Mouse (Mus musculus): ENCODE results near the gene Ift52. TPM values are rescaled to one million over a fixed set of nuclear protein-coding genes. Genes with fewer than 3 reads are reported as not detected.
A peak's percentile ranks its signal among the peaks of the same experiment; 100 is the strongest.

Gene Ift52
- 10 to 100 TPM; 16.7 to 17.7 TPM for total RNA-seq (2021)

DNA sequence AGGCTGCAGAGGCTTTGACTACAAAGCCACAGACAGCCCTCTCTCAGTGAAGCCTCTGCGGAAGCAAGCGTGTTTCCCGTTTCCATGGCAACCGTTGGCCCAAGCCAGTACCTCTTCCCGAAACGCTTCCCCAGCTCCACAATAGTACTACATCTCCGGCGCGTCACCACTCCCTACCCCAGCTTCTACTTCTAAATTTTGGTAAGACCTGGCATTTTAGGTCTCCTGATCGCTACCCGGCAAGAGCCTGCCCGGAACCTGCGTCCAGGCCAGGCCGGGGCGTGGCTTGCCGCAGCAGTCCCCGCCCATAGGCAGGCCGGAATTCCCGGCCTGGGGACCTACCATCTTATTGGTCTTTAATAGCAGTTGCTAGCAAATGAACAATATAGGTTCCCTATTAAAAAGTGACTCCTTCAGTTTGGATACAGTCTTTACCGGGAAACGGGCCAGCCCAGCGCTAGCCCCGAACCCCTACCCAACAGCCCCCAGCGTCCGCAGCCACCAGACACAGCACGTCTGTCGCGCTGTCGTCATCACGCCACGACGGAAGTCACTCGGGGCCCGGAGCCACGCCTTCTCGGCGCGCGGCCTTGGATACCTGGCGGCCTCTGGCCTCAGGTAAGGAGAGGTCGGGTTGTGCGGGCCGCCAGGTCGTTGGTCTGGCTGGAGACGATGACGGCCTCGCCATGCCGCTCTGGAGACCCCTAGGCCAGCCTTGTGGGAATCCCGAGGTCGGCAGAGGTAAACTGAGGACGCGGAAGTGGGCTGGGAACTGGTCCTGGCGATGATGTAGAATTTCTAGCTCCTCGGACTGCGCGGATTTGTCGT is at the start of gene Ift52:
Ift52 (plus strand) TSS at position 439 of the 828 bp plus-strand sequence.
- intact Hi-C loops (cut with DNase I): loop anchor here (5.0 kb wide), 1 partner anchor 85 kb away; the partner anchor contains the start of gene Srsf6

DNA sequence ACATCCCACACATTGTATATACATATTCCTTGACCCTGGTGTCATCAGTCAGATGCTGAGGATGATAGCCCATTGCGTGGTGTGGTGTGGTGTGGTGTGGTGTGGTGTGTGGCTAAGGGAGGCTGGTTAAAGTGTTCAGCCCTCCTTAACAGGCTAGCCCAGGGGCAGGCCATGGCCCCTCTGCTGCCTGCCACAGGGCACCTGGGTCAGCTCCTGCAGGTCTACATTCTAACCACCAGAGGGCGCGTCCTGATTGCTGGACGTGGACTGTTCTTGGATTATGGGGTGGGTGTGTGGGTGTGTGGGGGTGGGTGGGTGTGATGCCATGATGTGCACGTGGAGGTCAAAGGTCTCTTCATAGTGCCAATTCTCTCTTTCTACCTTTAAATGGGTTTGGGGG is 48.8 kb upstream of the Ift52 start:
- no peak for DNase-seq (ENCODE audit: low spot score)
- intact Hi-C loops (cut with DNase I): loop anchor here (1.0 kb wide), 1 partner anchor 31 kb away; no protein-coding TSS in a partner anchor

More for the DNA sequence above, at the start of gene Ift52:
- peak; percentile 74 for DNase-seq (ENCODE audit: low spot score)

DNA sequence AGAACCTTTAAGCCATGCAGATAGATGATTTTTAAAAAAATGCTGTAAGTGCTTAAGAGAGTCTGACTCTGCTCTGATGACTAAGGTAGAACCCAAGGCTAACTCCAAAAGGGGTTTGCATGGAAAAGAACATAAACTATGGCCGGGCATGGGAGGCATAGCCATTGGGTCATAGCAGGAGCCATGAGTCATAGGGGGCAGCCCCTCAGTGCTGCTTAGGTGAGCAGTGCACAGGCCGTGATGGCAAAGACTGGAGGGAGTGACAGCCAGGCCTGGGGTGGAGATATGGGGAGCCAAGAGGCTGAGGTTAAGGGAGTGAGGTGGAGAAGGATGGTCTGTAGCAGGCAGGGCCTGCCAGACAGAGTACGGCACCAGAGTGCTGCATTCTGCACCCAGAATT is 48.1 kb upstream of the Ift52 start:
- intact Hi-C loops (cut with DNase I): no loop called here

DNA sequence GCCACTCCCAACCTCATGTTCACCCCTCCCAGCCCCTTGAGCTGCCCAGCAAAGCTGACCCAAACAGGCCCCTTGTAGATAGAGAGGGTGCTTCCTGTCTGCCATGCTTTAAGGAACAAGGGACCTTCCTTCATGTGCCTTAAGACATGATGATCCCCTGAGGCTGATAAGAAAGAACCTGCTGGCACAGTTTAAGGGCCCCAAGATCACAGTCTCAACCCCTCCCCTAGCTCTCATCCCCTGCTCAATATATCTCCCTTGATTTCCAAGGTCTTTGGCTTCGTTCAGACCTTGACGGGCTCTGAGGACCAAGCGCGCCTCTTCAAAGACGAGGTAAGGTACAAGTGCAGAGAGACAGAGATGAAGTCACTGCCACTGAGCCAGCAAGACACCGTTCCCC is 46.3 kb upstream of the Ift52 start:
- no peak for DNase-seq (ENCODE audit: low spot score)
- intact Hi-C loops (cut with DNase I): no loop called here

More for the DNA sequence above, 48.1 kb upstream of the Ift52 start:
- no peak for DNase-seq (ENCODE audit: low spot score)

DNA sequence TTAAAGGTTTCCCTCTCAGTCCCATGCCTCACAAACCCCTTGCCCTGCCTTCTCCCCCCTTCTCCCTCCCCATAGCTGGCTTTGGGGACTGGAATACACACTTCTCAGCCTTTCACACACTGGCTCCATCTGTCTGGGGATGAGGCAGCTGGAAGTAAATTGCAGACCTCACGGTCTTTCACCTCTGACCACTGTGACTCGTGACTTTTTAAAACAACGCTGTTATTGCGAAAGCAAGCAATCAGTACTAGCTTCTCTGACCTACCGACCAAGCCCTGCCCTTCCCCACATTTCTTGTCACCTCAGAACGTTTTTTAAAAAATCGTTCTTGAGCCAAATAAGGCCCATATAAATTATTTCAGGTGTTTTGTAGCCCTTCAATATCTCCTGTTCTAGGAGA is 44.4 kb upstream of the Ift52 start:
- intact Hi-C loops (cut with DNase I): no loop called here
- DNase-seq (ENCODE audit: low spot score): no peak

DNA sequence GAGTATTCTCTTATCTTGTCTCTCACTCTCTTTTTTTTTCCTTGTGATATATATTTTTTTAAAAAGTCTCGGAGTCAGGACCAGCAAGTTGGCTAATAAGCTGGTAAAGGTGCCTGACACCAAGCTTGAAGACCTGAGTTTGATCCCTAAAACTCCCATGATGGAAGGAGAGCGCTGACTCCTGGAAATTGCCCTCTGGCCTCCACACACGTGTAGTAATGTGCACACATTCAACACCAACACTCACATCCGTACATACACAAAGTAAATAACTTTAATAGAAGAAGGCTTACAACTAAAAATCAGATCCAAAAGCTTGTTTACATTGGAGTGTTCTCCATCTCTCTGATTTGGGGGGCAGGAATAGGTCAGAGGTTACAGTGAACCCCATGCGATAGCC is 43.9 kb upstream of the Ift52 start:
- intact Hi-C loops (cut with DNase I): no loop called here
- DNase-seq (ENCODE audit: low spot score): no peak

DNA sequence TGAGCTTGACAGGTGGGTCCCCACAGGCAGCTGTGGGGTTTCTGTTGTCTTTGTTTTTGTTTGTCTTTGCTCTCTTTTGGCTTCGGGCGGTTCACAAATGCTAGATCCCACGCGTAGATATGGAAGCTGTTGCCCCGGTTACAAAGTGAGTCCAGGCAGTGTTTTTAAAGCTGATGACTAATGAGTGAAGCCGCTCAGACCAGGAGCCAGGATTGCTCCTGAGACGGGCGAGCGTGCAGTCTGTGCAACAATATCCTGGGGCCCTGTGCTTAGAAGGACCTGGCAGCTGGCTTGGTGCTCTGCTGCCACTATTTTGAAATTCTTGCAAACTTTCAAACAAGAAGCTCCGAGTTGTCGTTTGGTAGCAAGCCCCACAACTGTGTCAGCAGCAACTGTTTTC is 43.5 kb upstream of the Ift52 start:
- intact Hi-C loops (cut with DNase I): no loop called here
- DNase-seq (ENCODE audit: low spot score): no peak

DNA sequence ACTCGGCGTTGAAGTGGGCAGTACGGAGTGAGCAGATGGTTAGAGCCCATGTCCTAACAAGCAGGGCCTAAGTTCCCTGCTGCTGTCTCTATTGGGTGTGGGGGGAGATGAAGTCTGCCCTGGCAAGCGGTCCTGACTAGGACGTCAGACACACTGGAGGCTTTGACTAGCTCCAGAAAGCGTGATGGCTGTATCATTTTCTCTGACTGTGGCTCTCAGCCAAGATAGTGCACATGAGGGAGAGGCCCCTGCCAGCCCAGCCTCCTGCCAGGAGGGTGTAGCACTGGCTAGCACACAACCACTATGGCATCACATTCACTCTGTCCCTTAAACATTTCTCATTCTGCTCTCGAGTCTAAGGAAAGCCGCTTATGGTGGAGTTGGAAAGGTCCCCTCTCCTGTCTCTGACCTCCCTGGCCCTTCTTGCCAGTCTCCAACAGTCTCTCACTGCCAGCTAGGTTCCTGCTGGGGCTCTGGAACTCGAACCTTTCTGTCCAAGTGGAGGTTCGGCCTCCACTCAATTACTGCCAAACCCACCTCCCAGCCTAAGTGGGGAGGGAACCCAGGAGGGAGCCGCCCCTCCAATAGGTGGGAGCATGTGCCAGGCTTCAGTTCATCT is 41.9 kb upstream of the Ift52 start:
- intact Hi-C loops (cut with DNase I): no loop called here
- DNase-seq (ENCODE audit: low spot score): no peak

DNA sequence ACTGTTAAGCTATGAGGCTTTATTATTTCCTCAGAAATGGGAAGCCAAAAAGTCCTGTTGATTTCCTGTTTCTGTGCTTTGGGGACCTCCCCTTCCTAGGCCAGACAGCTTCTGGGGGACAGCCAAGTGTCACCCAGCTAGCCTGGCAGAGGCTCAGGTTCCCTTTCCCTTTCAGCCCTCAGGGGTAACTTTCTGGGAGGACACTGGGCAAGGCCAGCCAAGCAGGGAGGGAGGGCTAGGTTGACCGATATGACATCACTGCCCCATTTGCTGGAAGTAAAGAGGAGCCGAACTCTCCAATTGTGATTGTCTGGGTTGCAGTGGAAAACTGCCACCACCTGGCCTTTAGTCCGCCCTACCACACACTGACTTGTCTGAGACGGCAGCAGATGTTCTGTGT is 41.2 kb upstream of the Ift52 start:
- intact Hi-C loops (cut with DNase I): no loop called here
- peak; percentile 52 for DNase-seq (ENCODE audit: low spot score)

DNA sequence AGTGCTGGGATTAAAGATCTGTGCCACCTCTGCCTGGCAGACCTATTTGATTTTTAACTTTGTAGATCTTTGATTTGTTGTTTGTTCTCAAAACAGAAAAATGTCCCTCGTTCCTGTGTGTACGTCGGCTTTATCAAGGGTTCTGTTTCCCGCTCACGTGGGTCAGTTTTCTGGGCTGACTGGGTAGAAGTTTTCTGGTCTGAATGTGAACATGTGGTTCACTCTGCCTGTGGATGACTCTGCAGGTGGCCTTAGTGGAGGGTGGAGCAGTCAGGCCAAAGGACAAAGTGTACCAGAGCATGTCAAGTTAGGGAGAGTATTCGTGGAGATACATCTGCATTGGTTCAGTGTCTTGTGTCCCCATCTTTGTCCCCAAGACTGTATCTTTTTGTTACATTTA is 32.8 kb upstream of the Ift52 start:
- no peak for DNase-seq (ENCODE audit: low spot score)
- intact Hi-C loops (cut with DNase I): no loop called here

DNA sequence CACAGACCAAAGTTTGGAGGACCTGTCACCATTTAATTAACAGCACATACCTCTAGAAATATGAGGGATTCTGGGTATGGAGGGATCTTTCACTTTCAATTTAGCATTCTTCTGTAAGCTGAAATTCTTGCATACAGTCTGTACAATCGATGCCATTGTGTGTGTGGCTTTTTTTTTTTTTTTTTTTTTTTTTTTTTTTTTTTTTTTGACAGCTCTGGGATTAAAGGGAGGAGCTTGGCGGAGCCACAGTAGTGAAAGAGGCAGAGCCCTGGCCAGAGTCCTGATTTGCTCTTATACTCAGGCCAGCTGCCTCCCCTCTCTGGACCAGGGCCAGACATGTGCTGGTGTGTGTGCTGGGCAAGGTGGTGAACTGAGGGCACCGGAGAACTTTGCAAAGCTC is 31.2 kb upstream of the Ift52 start:
- intact Hi-C loops (cut with DNase I): no loop called here
- no peak for DNase-seq (ENCODE audit: low spot score)

DNA sequence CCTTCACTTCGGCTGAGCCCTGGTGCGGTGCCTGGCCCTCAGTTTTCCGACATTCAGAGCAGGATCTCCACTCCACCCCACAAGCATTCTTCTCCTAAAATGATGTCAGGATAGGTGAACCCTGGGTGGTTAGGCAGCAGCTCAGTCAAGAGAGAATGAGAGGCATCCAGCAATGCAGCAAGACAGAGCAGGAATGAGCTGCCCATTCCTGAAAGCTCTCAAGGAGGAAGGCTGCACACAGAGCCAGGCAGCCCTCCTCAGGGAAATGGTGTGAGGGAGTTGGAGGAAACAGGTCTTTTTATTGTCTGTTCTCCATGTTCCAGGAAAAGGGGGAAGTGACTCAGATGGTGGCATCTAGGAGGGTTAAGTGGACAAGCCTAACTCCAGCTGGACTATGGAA is 30.4 kb upstream of the Ift52 start:
- intact Hi-C loops (cut with DNase I): no loop called here

DNA sequence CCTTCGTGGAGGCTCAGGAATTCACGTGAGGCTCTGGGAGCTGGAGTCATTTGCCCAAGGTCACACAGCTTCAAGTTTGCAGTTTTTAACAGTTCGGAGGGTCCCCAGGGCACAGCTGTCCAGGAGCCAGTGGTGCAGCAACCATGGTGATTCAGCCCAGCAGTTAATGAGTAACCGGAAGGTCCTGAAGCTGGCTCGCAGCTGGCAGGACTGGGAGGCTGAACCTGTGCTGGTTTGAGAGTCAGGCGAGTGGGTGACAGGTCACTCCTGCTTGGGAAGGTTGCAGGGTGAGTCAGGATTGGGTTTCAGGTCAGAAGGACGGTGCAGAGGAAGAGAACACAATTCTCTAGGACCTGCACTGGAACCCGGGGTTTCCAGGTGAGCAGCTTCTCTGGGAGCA is 29.9 kb upstream of the Ift52 start, which contains the start of gene Sgk2:
Sgk2 (plus strand) TSS at position 113 of the 400 bp plus-strand sequence.
- DNase-seq (ENCODE audit: low spot score): no peak

More for the DNA sequence above, 30.4 kb upstream of the Ift52 start:
- no peak for DNase-seq (ENCODE audit: low spot score)

DNA sequence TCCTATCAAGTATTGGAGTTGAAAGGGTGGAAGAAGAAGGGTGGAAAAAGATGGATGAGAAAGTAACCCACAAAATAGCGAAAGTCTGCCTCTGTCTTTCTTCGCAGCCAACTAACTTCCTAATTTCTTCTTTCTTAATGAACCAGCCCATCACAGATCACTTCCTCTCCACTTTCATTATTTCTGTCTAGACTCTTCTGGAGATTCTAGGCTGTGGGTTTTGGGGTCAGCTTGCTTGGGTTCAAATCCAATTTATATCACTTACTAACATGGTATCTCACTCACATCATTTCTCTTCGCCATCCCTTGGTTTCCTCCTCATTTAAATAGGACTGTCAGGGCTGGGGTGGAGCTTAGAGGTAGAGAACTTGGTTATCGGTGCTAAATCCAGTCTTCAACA is 28.9 kb upstream of the Ift52 start:
- intact Hi-C loops (cut with DNase I): no loop called here
- no peak for DNase-seq (ENCODE audit: low spot score)

More for the DNA sequence above, 29.9 kb upstream of the Ift52 start, which contains the start of gene Sgk2:
- intact Hi-C loops (cut with DNase I): no loop called here

DNA sequence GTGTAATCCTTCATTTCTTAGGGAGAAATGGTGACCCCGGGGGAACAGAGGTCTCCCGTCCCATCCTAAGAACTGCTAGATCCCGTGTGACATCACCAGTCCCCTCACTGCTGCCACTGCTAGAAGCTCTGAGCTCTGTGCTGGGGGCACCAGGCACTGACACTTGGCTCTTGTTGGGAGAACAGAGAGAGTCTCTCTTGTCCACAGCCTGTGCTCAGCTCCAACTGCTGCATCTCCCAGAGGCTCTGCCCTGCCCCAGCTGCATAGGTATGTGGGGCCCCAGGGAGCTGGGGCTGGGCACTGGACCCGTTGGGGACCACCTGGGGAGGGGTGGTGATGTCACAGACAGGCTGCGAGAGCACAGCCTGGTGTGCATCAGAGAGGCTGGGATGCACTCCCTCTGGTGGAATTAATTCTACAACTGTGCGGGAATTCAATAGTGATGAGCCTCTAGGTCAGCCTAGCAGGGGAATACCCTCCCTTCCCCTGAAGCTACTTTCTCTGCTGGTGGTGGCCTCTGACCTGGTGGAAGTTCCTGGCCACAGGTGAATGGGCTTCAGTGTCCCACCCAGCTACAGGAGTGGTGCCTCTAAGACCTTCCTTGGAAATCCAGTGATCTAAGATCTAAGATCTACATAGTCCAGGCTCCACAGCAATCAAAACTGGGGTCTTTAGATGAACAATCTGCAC is 25.6 kb upstream of the Ift52 start:
- intact Hi-C loops (cut with DNase I): no loop called here

DNA sequence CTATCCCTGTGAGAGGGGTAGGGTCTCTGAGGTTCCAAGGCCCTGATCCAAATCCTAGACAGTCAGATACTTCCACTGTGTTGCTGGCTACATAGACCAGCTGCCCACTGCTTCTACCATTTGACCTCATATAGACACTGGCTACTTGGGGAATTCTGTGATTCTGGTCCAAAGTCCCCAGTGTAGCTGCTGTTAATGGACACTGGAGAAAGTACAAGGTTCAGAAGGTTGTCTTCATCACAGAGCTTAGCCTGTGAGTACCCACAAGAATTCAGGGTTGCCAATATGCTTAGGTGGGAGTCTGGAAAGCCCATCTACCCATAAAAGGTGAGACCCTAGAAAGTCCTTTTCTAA is 25.1 kb upstream of the Ift52 start:
- intact Hi-C loops (cut with DNase I): no loop called here
- DNase-seq (ENCODE audit: low spot score): no peak

More for the DNA sequence above, 25.6 kb upstream of the Ift52 start:
- no peak for DNase-seq (ENCODE audit: low spot score)

DNA sequence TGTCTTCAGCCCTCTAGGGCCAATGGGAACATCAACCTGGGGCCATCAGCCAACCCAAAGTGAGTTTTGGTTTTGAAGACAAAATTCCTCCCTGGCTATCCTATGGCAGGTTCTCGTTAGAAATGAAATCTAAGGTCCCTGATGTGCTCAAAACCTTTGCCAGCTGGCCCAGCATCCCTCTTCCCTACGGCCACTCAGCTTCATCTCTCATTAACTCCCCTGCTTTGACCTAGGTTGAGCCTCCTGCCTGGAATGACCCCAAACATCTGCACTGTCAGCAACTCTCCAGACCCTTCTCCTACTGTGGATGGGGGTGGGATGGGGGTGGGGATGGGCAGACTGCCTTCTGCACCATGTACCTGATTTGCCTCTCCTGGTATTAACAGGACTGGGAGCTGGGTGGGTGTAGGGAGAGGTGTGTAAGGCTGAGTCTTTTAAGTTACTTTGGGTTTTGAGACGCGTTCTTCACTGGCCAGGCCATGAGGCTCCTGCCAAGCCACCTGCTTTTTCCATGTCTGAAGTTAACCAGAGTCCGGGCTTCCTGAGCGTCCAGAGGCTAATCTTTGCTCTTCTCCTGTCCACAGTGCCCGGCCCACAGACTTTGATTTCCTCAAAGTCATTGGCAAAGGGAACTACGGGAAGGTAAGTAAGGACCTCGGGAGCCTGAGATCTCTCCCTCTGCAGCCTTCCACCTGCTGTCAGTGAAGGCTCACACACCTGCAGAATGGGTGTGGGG is 23.1 kb upstream of the Ift52 start:
- intact Hi-C loops (cut with DNase I): no loop called here
- no peak for DNase-seq (ENCODE audit: low spot score)

DNA sequence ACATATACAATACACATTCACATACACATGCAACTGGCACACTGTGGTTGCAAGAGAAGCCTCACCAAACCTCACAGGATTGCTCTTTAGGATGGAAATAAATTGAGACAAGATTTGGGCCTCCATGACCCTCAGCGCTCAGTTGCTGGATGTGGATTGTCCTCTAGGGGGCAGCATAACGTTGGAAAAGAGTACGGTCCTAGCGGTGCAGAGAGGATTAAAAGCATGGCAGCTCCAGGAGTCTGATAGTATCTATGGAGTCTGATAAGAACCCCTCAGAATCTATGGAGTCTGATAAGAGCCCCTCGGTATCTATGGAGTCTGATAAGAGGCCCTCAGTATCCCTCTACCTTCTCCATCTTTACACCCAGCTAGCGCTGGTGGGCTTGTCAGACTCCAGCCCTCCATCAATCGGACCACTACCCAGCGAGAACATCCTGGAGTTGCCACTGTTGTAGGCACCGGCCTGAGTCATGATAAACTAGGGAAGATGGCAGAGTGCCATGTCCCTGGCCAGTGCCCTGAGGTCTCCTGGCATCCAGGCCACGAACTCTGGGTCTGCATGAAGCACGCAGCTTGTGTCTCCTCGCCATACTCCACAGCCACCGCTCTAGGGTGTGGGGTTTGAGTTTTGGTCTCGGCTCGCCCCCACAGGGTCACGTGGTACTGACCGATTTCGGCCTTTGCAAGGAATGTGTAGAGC is 18.5 kb upstream of the Ift52 start:
- intact Hi-C loops (cut with DNase I): loop anchor here (1.0 kb wide), 1 partner anchor 30 kb away; no protein-coding TSS in a partner anchor
- DNase-seq (ENCODE audit: low spot score): no peak

DNA sequence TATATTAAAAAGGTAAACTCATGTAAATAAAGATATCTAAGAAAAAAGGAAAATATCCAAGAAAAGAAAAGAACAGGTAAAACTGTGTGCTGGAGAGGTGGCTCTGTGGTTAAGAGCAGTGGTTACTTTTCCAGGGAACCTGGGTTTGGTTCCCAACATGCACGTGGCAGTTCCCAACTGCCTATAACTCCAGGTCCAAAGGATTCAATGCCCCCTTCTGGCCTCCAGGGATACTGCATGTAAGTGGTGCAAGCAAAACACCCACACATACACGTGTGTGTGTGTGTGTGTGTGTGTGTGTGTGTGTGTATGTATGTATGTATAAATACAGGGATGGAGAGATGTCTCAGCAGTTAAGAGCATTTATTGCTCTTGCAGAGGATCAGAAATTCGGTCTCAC is 17.4 kb upstream of the Ift52 start:
- intact Hi-C loops (cut with DNase I): loop anchor here (1.0 kb wide), 1 partner anchor 31 kb away; no protein-coding TSS in a partner anchor
- DNase-seq (ENCODE audit: low spot score): no peak

Measured in heart, postnatal 25 days (tissue).